Mouse (Mus musculus) midbrain, embryonic 11.5 days (tissue): ENCODE data around the gene Dcbld2. TPM values are rescaled to one million over a fixed set of nuclear protein-coding genes. Genes with fewer than 3 reads are reported as not detected.

Source experiments
- ATAC-seq: fragments of 200-750 bp; cut with Nextera tagmentation; 2 replicates; pipeline ENCODE4 v1.8.0; 2017; ENCODE audit warnings: moderate TSS enrichment, moderate library complexity; ENCODE audit not compliant: low FRiP score
- DNase-seq: peaks from one replicate; pipeline ENCODE4 v3.0.0; 2015; ENCODE audit warnings: low spot score; ENCODE audit errors: missing footprints
- H3K27ac ChIP-seq: fragments of 300-500 bp; sonication (generic); 2 replicates; pipeline ENCODE4 v1.5.1; 2014; ENCODE audit warnings: low read depth, low read length
- H3K27me3 ChIP-seq: fragments of 300-500 bp; sonication (generic); 2 replicates; pipeline ENCODE4 v1.6.1; 2014; ENCODE audit warnings: mild to moderate bottlenecking, low read length, moderate library complexity, mixed read lengths; ENCODE audit not compliant: control insufficient read depth, insufficient read depth
- H3K36me3 ChIP-seq: fragments of 300-500 bp; sonication (generic); 2 replicates; pipeline ENCODE4 v1.6.1; 2014; ENCODE audit warnings: mild to moderate bottlenecking, low read length, moderate library complexity, mixed read lengths; ENCODE audit not compliant: control insufficient read depth, insufficient read depth
- H3K4me1 ChIP-seq: fragments of 300-500 bp; sonication (generic); 2 replicates; pipeline ENCODE4 v1.6.1; 2014; ENCODE audit warnings: low read length; ENCODE audit not compliant: control insufficient read depth, insufficient read depth
- H3K4me2 ChIP-seq: fragments of 300-500 bp; sonication (generic); 2 replicates; pipeline ENCODE4 v1.6.1; 2014; ENCODE audit warnings: mild to moderate bottlenecking, moderate library complexity
- H3K4me3 ChIP-seq: fragments of 300-500 bp; sonication (generic); 2 replicates; pipeline ENCODE4 v1.5.1; 2014; ENCODE audit warnings: low read depth, low read length
- H3K9ac ChIP-seq: fragments of 300-500 bp; sonication (generic); 2 replicates; pipeline ENCODE4 v1.6.1; 2014; ENCODE audit warnings: low read length
- H3K9me3 ChIP-seq: fragments of 300-500 bp; sonication (generic); 2 replicates; pipeline ENCODE4 v1.6.1; 2016; ENCODE audit warnings: low read length; ENCODE audit not compliant: control insufficient read depth
- WGBS: fragments of 180-500 bp; shearing (Covaris S2); extraction: QIAGEN DNeasy Blood & Tissue Kit; methylation state at CpG from one replicate; pipeline ENCODE4 v1.1.7; 2014; 5-methylcytosine and 5-hydroxymethylcytosine counted together
- polyA plus RNA-seq: library from polyadenylated mRNA; unstranded; fragments of >200 nt; fragmentation: Nextera tagmentation; extraction: Ambion mirVana; gene quantifications from 2 replicates; pipeline ENCODE4 v1.2.1, GENCODE M21; 2014

The Dcbld2 gene
- polyA plus RNA-seq, 1 experiment from 2014 or later, result 11.5 TPM

- Histone ChIP-seq H3K27ac (no peak overlapping the region), H3K36me3 (no peaks in the 10 kb centered on the region), H3K4me3 (no peak overlapping the region), H3K4me1 (no peaks in the 10 kb centered on the region), H3K4me2 (no peak overlapping the region), H3K9me3 (no peaks in the 10 kb centered on the region), H3K27me3 (no peaks in the 10 kb centered on the region), H3K9ac (no peak overlapping the region)
- WGBS, result 87% methylated on average over 4 of the region's 4 CpGs
- ATAC-seq (no peak), DNase-seq (no peak)
Observed at GRCm38 (mm10) chr16:58470841-58471240, 62.6 kb downstream of the Dcbld2 start.

- ATAC-seq, result no peak
Observed at GRCm38 (mm10) chr16:58474875-58475274, 66.6 kb downstream of the Dcbld2 start.

GRCm38 (mm10) chr16:58475544-58476154 is 67.4 kb downstream of the Dcbld2 start:
- Histone ChIP-seq H3K4me2 (no peak overlapping the region), H3K4me3 (no peak overlapping the region), H3K27me3 (no peaks in the 10 kb centered on the region), H3K4me1 (no peaks in the 10 kb centered on the region), H3K27ac (no peak overlapping the region), H3K9me3 (no peaks in the 10 kb centered on the region), H3K36me3 (no peaks in the 10 kb centered on the region), H3K9ac (no peak overlapping the region)
- no peak for DNase-seq
- ATAC-seq, result no peak
- 88% methylated on average over 3 of the region's 3 CpGs for WGBS

More at GRCm38 (mm10) chr16:58474875-58475274, 66.6 kb downstream of the Dcbld2 start:
- Histone ChIP-seq H3K27me3 (no peaks in the 10 kb centered on the region), H3K4me3 (no peak overlapping the region), H3K9me3 (no peaks in the 10 kb centered on the region), H3K36me3 (no peaks in the 10 kb centered on the region), H3K27ac (no peak overlapping the region), H3K4me1 (no peaks in the 10 kb centered on the region), H3K4me2 (no peak overlapping the region), H3K9ac (no peak overlapping the region)
- no peak for DNase-seq
- WGBS, result 53% methylated on average over 3 of the region's 3 CpGs

- H3K27ac ChIP-seq, result no peak overlapping the region
- no peak overlapping the region for H3K4me2 ChIP-seq
- DNase-seq (no peak), ATAC-seq (no peak)
- no peak overlapping the region for H3K4me3 ChIP-seq
- WGBS, result 78% methylated on average over 2 of the region's 2 CpGs
- H3K9me3 ChIP-seq, result no peaks in the 10 kb centered on the region
- no peaks in the 10 kb centered on the region for H3K36me3 ChIP-seq
- H3K9ac ChIP-seq, result no peak overlapping the region
- no peaks in the 10 kb centered on the region for H3K27me3 ChIP-seq
- no peaks in the 10 kb centered on the region for H3K4me1 ChIP-seq
Observed at GRCm38 (mm10) chr16:58476363-58476762, 68.1 kb downstream of the Dcbld2 start.

GRCm38 (mm10) chr16:58479898-58480448 is 71.7 kb downstream of the Dcbld2 start:
- H3K4me3 ChIP-seq, result no peak overlapping the region
- H3K27me3 ChIP-seq, result no peaks in the 10 kb centered on the region
- WGBS, result 83% methylated on average over 4 of the region's 4 CpGs
- ATAC-seq (no peak), DNase-seq (no peak)
- H3K27ac ChIP-seq, result no peak overlapping the region
- H3K36me3 ChIP-seq, result no peaks in the 10 kb centered on the region
- no peak overlapping the region for H3K9ac ChIP-seq
- no peak overlapping the region for H3K4me2 ChIP-seq
- no peaks in the 10 kb centered on the region for H3K9me3 ChIP-seq
- H3K4me1 ChIP-seq, result no peaks in the 10 kb centered on the region

- 85% methylated on average over 9 of the region's 9 CpGs for WGBS
- no peak for ATAC-seq
- Histone ChIP-seq H3K9ac (no peak overlapping the region), H3K27me3 (no peaks in the 10 kb centered on the region), H3K36me3 (no peaks in the 10 kb centered on the region), H3K27ac (no peak overlapping the region), H3K4me2 (no peak overlapping the region), H3K4me3 (no peak overlapping the region), H3K9me3 (no peaks in the 10 kb centered on the region), H3K4me1 (no peaks in the 10 kb centered on the region)
- DNase-seq, result no peak
Observed at GRCm38 (mm10) chr16:58481219-58481905, 73.1 kb downstream of the Dcbld2 start.

GRCm38 (mm10) chr16:58481906-58482270 is 73.6 kb downstream of the Dcbld2 start:
- no peak overlapping the region for H3K9ac ChIP-seq
- ATAC-seq (no peak), DNase-seq (no peak)
- H3K36me3 ChIP-seq, result no peaks in the 10 kb centered on the region
- 87% methylated on average over 5 of the region's 5 CpGs for WGBS
- H3K4me2 ChIP-seq, result no peak overlapping the region
- no peaks in the 10 kb centered on the region for H3K4me1 ChIP-seq
- no peaks in the 10 kb centered on the region for H3K9me3 ChIP-seq
- no peak overlapping the region for H3K27ac ChIP-seq
- H3K4me3 ChIP-seq, result no peak overlapping the region
- H3K27me3 ChIP-seq, result no peaks in the 10 kb centered on the region

GRCm38 (mm10) chr16:58482296-58482695 is 74.1 kb downstream of the Dcbld2 start:
- H3K4me3 ChIP-seq, result no peak overlapping the region
- WGBS, result 71% methylated on average over 3 of the region's 3 CpGs
- no peak overlapping the region for H3K9ac ChIP-seq
- no peaks in the 10 kb centered on the region for H3K4me1 ChIP-seq
- ATAC-seq (no peak), DNase-seq (no peak)
- no peaks in the 10 kb centered on the region for H3K36me3 ChIP-seq
- no peaks in the 10 kb centered on the region for H3K27me3 ChIP-seq
- H3K9me3 ChIP-seq, result no peaks in the 10 kb centered on the region
- H3K27ac ChIP-seq, result no peak overlapping the region
- H3K4me2 ChIP-seq, result no peak overlapping the region

GRCm38 (mm10) chr16:58487861-58488260 is 79.6 kb downstream of the Dcbld2 start:
- no peaks in the 10 kb centered on the region for H3K4me1 ChIP-seq
- H3K9me3 ChIP-seq, result no peaks in the 10 kb centered on the region
- H3K9ac ChIP-seq, result no peak overlapping the region
- H3K4me2 ChIP-seq, result no peak overlapping the region
- DNase-seq, result no peak
- no peak for ATAC-seq
- WGBS, result 92% methylated on average over 6 of the region's 6 CpGs
- no peaks in the 10 kb centered on the region for H3K27me3 ChIP-seq
- no peak overlapping the region for H3K27ac ChIP-seq
- no peaks in the 10 kb centered on the region for H3K36me3 ChIP-seq
- no peak overlapping the region for H3K4me3 ChIP-seq
